Mouse (Mus musculus) Patski (cell line): ENCODE results near the gene Tpst2. TPM values are rescaled to one million over a fixed set of nuclear protein-coding genes. Genes with fewer than 3 reads are reported as not detected.

ENCODE experiments used
- ATAC-seq: fragments of 100-300 bp; one replicate; pipeline ENCODE4 v1.8.0; 2021
- CTCF ChIA-PET: fragments of 350-600 bp; sonication (Branson Sonifier 250); formaldehyde crosslinking; loops from one replicate; lab custom pipeline; 2022; ENCODE audit warnings: inconsistent platforms; lab: Charles Lee
- POLR2A ChIA-PET: fragments of 350-600 bp; sonication (Branson Sonifier 250); formaldehyde crosslinking; loops from one replicate; lab custom pipeline; 2022; ENCODE audit warnings: antibody characterized with exemption, inconsistent platforms; lab: Charles Lee
- DNase-seq: peaks from one replicate; pipeline ENCODE4 v3.0.0-alpha.2; 2011; ENCODE audit warnings: low read depth, low spot score
- H3K27me3 ChIP-seq: fragments of 371-371 bp; one replicate; pipeline ENCODE4 v1.5.1; 2021
- CTCF ChIP-seq: fragments of 100-300 bp; IDR thresholded peaks from one replicate; pipeline ENCODE4 v1.5.1; 2021
- in situ Hi-C: fragments of 300-500 bp; cut with MboI; formaldehyde crosslinking; loops from 3 replicates; pipeline ENCODE4 v1.11.1; 2018; ENCODE audit warnings: low pct_unique_long_range_greater_than_20kb, mixed read lengths
- polyA plus RNA-seq: library from polyadenylated mRNA; unstranded; gene quantifications from one replicate; pipeline ENCODE4 v1.2.3, GENCODE M21; 2021

The Tpst2 gene
- polyA plus RNA-seq, 1 experiment from 2014 or later, result 92.3 TPM

GRCm38 (mm10) chr5:112254282-112254806, 22.1 kb upstream of the Tpst2 start:
- ATAC-seq (peak; percentile 62), DNase-seq (peak; percentile 85)
- in situ Hi-C loops, result no loop called here
- POLR2A ChIA-PET, result interaction anchor here (0.6 to 1.0 kb wide), 2 partner anchors 8 to 13 kb away, joined by 3 read pairs; no protein-coding TSS in a partner anchor
- CTCF ChIA-PET, result interaction anchor here (1.4 to 1.8 kb wide), 2 partner anchors 14 to 20 kb away, joined by 3 to 5 read pairs; no protein-coding TSS in a partner anchor
- H3K27me3 ChIP-seq, result peaks cover 7% of the 10 kb centered on the region
- TF ChIP-seq CTCF, result no peak

- no peak for TF ChIP-seq CTCF
- DNase-seq, result no peak
- POLR2A ChIA-PET, result no interaction called here
- in situ Hi-C loops, result no loop called here
- no peak for ATAC-seq
- peaks cover 8% of the 10 kb centered on the region for H3K27me3 ChIP-seq
- CTCF ChIA-PET, result no interaction called here
These were observed 21.1 kb upstream of the Tpst2 start, which contains the start of gene Crybb1 for GRCm38 (mm10) chr5:112255426-112255825. Crybb1 (plus strand) TSS chr5:112255815.

DNA sequence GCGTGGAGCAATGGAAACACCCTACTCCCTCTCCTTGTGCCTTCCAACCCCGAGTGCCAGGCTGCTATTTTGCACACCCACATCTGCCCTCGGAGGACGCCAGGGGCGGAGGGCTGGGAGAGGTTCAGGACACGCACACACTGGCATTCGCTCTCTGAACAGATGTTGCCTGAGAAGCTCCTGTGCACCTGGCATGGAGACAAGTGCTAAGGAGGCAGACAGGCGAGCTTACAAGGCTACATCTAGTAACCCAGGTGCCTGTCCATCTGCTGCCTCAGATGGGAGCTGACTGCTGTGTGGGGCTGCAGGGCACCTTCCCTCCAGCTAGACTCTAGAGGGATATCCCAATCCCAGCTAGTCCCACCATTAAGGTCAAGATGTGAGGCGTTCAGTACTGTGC, 20.0 kb upstream of the Tpst2 start:
- no peak for TF ChIP-seq CTCF
- ATAC-seq, result no peak
- POLR2A ChIA-PET, result no interaction called here

DNA sequence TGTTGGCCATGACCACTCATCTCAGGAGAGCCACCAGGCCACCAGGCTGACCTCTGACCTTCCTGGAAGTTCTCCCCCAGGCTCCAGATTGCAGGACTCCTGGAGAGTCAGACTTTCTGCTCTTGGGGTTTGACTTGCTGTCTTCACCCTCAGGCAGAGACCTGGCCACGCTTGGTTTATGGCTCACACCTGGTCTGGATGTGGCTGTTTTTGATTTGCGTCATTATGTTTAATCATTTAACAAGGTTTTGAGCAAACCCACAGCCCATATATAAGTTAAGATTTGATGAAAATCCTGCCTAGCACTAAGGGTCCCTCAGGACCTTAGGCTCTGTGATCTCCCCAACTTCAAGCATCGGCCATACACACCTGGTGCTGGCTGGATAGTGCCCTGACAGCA, 18.6 kb upstream of the Tpst2 start:
- ChIA-PET POLR2A (no interaction called here), CTCF (no interaction called here)
- TF ChIP-seq CTCF, result no peak
- H3K27me3 ChIP-seq, result peaks cover 8% of the 10 kb centered on the region
- in situ Hi-C loops, result no loop called here
- ATAC-seq (no peak), DNase-seq (no peak)

More for the DNA sequence above, 20.0 kb upstream of the Tpst2 start:
- DNase-seq, result no peak
- in situ Hi-C loops, result no loop called here
- peaks cover 8% of the 10 kb centered on the region for H3K27me3 ChIP-seq
- CTCF ChIA-PET, result interaction anchor here (1.2 kb wide), 1 partner anchor 9 kb away, joined by 6 read pairs; no protein-coding TSS in a partner anchor

DNA sequence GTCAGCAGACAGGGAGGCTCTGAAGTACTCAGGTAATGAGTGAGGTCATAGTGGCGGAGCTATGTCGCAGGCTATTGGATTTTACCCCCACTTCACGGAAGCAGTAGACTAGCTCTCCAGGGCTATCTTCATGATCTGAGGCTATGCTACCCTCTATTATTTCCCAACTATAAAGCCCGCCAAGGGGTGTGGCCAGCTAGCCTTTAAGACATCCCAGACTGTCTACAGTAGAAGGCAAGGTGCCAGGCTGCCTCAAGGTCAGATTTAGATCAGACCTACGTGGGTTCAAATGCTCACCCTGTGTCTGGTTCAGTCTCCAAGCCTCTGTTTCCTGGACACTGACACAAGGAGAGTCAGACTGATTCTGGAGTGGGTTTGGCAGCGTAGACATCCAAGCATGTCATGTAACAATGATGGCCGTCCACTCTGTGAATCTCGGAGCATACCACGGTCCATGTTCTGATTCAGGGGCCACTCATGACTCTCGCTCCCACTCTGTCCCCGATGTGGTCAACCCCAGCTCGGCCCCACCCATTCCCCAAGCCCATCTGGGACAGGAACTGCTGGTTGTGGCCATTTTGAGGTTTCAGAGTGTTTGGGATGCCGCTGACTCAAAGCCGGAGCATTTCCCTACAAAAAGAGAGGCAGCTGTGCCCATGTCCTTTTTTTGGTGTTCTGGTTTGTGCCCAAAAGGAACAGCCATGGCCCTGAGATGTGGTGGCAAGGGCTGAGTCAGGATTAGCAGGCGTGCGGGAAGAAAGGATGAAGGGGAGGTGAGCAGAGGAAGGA, 16.4 kb upstream of the Tpst2 start:
- ChIA-PET CTCF (no interaction called here), POLR2A (no interaction called here)
- no peak for TF ChIP-seq CTCF
- ATAC-seq (no peak), DNase-seq (no peak)
- peaks cover 8% of the 10 kb centered on the region for H3K27me3 ChIP-seq
- in situ Hi-C loops, result no loop called here

- ChIA-PET CTCF (no interaction called here), POLR2A (no interaction called here)
- peaks cover 8% of the 10 kb centered on the region for H3K27me3 ChIP-seq
- in situ Hi-C loops, result no loop called here
- no peak for TF ChIP-seq CTCF
- ATAC-seq (no peak), DNase-seq (no peak)
These were observed 15.7 kb upstream of the Tpst2 start for GRCm38 (mm10) chr5:112260818-112261217.

DNA sequence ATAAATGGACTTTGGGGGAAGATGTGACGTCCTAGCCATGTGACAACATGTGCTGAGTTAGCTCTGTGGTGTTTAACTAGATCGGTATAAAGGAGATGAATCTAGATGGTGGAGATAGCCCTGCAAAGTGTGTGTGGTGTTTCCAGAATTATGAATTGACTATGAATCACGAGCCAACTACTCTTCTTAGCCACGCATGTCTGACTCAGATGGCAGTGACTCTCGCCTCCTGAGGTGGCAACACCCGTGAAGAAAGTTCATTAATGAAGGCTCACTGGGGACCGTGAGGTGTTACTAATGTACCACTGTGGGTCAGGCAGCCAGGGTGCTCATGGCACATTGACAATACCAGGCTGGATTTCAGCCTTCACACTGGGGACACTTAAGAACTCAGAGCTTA, 12.4 kb upstream of the Tpst2 start:
- ATAC-seq, result no peak
- TF ChIP-seq CTCF, result no peak
- POLR2A ChIA-PET, result no interaction called here
- in situ Hi-C loops, result no loop called here
- peaks cover 3% of the 10 kb centered on the region for H3K27me3 ChIP-seq
- CTCF ChIA-PET, result no interaction called here
- no peak for DNase-seq

DNA sequence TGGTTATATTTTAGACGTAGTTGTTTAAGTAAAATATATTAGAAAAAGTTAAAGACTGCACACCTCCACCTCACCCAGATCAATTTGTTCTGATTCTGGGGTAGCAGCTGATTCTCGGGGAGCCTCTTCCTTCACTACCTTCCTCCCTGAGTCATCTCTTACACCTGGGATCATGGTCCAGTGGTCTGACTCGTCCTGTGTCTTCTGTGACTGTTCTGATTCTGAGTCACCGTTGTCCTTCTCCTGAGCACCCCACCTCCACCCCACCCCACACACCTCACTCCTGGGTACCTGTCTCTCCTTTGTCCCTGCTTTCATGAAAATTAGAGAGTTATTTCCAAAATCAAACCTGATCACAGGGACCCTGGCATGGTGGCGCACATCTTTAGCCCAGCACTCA, 11.4 kb upstream of the Tpst2 start:
- no peak for TF ChIP-seq CTCF
- ChIA-PET POLR2A (no interaction called here), CTCF (interaction anchor here (1.7 kb wide), 1 partner anchor 9 kb away, joined by 6 read pairs; no protein-coding TSS in a partner anchor)
- DNase-seq, result no peak
- in situ Hi-C loops, result no loop called here
- no peaks in the 10 kb centered on the region for H3K27me3 ChIP-seq
- ATAC-seq, result no peak

DNA sequence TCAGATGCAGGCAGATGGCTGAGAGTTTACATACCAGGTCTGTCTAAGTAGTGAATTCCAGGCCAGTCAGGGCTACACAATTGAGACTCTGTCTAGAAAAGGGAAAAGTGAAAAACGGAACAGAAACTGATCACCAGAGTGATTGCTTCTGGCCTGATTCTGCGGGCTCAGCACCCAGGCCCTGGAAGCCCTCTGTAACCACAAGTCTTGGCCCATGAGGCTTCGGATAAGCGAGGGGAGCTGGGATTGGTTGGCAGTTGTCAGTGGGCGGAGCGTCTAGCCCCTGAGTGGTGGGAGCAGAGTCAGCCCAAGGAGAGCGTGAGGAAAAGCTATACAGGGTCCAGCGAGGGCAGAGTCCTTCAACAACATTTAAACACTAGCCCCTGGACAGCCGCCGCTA, 11.0 kb upstream of the Tpst2 start:
- in situ Hi-C loops, result no loop called here
- H3K27me3 ChIP-seq, result no peaks in the 10 kb centered on the region
- ATAC-seq (no peak), DNase-seq (no peak)
- no peak for TF ChIP-seq CTCF
- ChIA-PET CTCF (interaction anchor here (1.7 kb wide), 1 partner anchor 9 kb away, joined by 6 read pairs; no protein-coding TSS in a partner anchor), POLR2A (no interaction called here)

GRCm38 (mm10) chr5:112266011-112266777, 10.3 kb upstream of the Tpst2 start:
- CTCF ChIA-PET, result interaction anchor here (1.7 kb wide), 1 partner anchor 10 kb away, joined by 6 read pairs; no protein-coding TSS in a partner anchor
- POLR2A ChIA-PET, result no interaction called here
- DNase-seq, result no peak
- ATAC-seq, result no peak
- in situ Hi-C loops, result no loop called here
- TF ChIP-seq CTCF, result no peak
- H3K27me3 ChIP-seq, result no peaks in the 10 kb centered on the region
